Mouse (Mus musculus): ENCODE results near the gene Zeb2. TPM values are rescaled to one million over a fixed set of nuclear protein-coding genes. Genes with fewer than 3 reads are reported as not detected.

The Zeb2 gene
- polyA plus RNA-seq, 1 experiment = 6.5 TPM

DNA sequence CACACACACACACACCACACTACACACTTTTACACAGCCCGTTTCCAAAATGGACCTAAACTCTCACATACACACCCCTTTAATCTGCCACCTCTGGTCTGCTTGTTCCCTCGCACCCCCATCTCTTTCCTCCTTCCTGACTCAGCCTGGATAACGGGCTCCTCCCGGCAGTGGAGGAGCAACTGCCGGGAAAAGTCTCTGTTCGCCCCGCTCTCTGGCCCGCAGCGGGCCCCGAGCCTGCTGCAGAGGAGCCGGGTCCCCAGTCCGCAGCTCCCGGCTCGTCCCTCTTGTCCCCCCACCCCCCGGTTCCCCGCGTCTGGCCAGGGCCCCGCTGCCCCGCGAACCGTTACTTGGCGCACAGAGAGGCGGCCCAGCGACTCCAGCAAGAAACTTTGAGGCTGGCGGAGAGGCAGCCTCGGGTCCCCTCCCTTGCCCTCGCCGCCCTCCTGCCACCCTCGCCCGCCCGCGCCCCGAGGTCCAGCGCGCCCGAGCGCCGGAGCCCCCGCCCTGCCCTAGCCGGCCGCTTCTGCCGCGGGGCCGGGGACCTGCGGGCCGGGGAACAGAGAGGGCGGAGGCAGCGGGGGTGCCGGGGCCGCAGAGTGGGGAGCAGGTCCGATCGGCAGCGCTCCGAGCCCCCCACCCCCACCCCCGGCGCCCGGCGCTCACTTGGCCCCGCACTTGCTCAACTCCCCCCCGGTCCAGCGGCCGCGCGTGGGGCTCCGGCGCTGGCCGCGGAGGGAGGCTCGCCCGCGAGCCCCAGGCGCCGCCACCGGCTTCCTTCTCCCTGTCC, 7.8 kb downstream of the Zeb2 start:
- DNase-seq = peak; percentile 18
- WGBS = 2% methylated on average over 74 of the region's 74 CpGs
- TF ChIP-seq POLR2A (IDR thresholded peaks at IDR 0.05; ENCODE audit: control insufficient read depth, extremely low read depth, insufficient read depth, low read length, poor library complexity) (no peak), CTCF (IDR thresholded peaks at IDR 0.05; ENCODE audit: borderline replicate concordance, control insufficient read depth, extremely low read depth, insufficient read depth, low read length, poor library complexity) (no peak)

DNA sequence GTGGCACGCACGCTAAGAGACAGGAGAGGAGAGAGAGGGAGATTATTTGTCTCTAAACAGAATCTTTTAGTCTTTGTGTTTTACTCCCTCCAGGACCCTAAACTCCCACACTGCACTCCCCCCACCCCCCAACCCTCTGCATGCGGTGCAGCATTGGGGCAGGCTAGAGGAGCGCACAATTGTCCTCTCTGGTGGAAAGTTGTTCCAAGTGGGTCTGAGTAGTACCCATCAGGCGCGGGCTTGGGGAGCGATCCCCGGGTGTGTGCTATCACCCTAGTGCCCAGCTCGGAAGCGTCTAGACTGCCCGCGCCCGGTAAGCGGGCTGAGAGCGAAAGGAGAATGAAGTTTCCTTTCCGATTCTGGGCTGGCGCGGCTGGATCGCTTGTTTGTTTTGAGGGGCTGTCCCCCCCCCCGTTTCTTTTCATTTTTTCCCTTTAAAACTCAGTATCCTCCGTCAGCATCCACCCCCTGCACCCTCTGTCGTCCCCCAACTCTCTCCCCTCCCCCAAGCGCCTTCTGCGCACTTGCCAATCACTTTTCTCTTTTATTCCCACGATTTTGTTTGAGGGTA, 8.6 kb downstream of the Zeb2 start:
- peak; percentile 27 for DNase-seq
- H3K4me3 ChIP-seq (ENCODE audit: control insufficient read depth, insufficient read depth, low read length) = peak overlapping the region; percentile 96
- H3K27ac ChIP-seq (ENCODE audit: control insufficient read depth, insufficient read depth, low read length) = no peak overlapping the region; the same call in 1 of the 2 replicates
- peaks cover 5% of the 10 kb centered on the region; the same call in 1 of the 2 replicates for H3K27me3 ChIP-seq (ENCODE audit: control insufficient read depth, insufficient read depth, low read length)
- TF ChIP-seq POLR2A (IDR thresholded peaks at IDR 0.05; ENCODE audit: control insufficient read depth, extremely low read depth, insufficient read depth, low read length, poor library complexity) (no peak), CTCF (IDR thresholded peaks at IDR 0.05; ENCODE audit: borderline replicate concordance, control insufficient read depth, extremely low read depth, insufficient read depth, low read length, poor library complexity) (no peak)
- H3K4me1 ChIP-seq (replicated peaks; ENCODE audit: control insufficient read depth, insufficient read depth, low read length) = peaks cover 20% of the 10 kb centered on the region
- no peaks in the 10 kb centered on the region for H3K36me3 ChIP-seq (ENCODE audit: control insufficient read depth, insufficient read depth, low read length)
- 2% methylated on average over 25 of the region's 25 CpGs for WGBS

More for the DNA sequence above, 7.8 kb downstream of the Zeb2 start:
- Histone ChIP-seq H3K27me3 (ENCODE audit: control insufficient read depth, insufficient read depth, low read length) (peaks cover 5% of the 10 kb centered on the region; the same call in 1 of the 2 replicates), H3K27ac (ENCODE audit: control insufficient read depth, insufficient read depth, low read length) (no peak overlapping the region), H3K36me3 (ENCODE audit: control insufficient read depth, insufficient read depth, low read length) (no peaks in the 10 kb centered on the region), H3K4me1 (replicated peaks; ENCODE audit: control insufficient read depth, insufficient read depth, low read length) (peaks cover 20% of the 10 kb centered on the region), H3K4me3 (ENCODE audit: control insufficient read depth, insufficient read depth, low read length) (peak overlapping the region; percentile 96)

- H3K36me3 ChIP-seq (ENCODE audit: control insufficient read depth, insufficient read depth, low read length) = no peaks in the 10 kb centered on the region
- DNase-seq = no peak
Measured at GRCm38 (mm10) chr2:45107555-45107954, 9.6 kb downstream of the Zeb2 start.

GRCm38 (mm10) chr2:45105922-45106851, 11.0 kb downstream of the Zeb2 start:
- Histone ChIP-seq H3K36me3 (ENCODE audit: control insufficient read depth, insufficient read depth, low read length) (no peaks in the 10 kb centered on the region), H3K4me1 (replicated peaks; ENCODE audit: control insufficient read depth, insufficient read depth, low read length) (peaks cover 14% of the 10 kb centered on the region), H3K4me3 (ENCODE audit: control insufficient read depth, insufficient read depth, low read length) (no peak overlapping the region), H3K27me3 (ENCODE audit: control insufficient read depth, insufficient read depth, low read length) (no peaks in the 10 kb centered on the region; the same call in 1 of the 2 replicates), H3K27ac (ENCODE audit: control insufficient read depth, insufficient read depth, low read length) (no peak overlapping the region)
- TF ChIP-seq POLR2A (IDR thresholded peaks at IDR 0.05; ENCODE audit: control insufficient read depth, extremely low read depth, insufficient read depth, low read length, poor library complexity) (no peak), CTCF (IDR thresholded peaks at IDR 0.05; ENCODE audit: borderline replicate concordance, control insufficient read depth, extremely low read depth, insufficient read depth, low read length, poor library complexity) (no peak)
- 86% methylated on average over 7 of the region's 7 CpGs for WGBS
- DNase-seq = no peak

More at GRCm38 (mm10) chr2:45107555-45107954, 9.6 kb downstream of the Zeb2 start:
- Histone ChIP-seq H3K27ac (ENCODE audit: control insufficient read depth, insufficient read depth, low read length) (no peak overlapping the region), H3K4me1 (replicated peaks; ENCODE audit: control insufficient read depth, insufficient read depth, low read length) (peaks cover 16% of the 10 kb centered on the region), H3K27me3 (ENCODE audit: control insufficient read depth, insufficient read depth, low read length) (peaks cover 2% of the 10 kb centered on the region; the same call in 1 of the 2 replicates), H3K4me3 (ENCODE audit: control insufficient read depth, insufficient read depth, low read length) (no peak overlapping the region)
- 91% methylated on average over 2 of the region's 2 CpGs for WGBS
- TF ChIP-seq POLR2A (IDR thresholded peaks at IDR 0.05; ENCODE audit: control insufficient read depth, extremely low read depth, insufficient read depth, low read length, poor library complexity) (no peak), CTCF (IDR thresholded peaks at IDR 0.05; ENCODE audit: borderline replicate concordance, control insufficient read depth, extremely low read depth, insufficient read depth, low read length, poor library complexity) (no peak)

GRCm38 (mm10) chr2:45105281-45105721, 11.9 kb downstream of the Zeb2 start:
- DNase-seq = no peak
- peaks cover 10% of the 10 kb centered on the region for H3K4me1 ChIP-seq (replicated peaks; ENCODE audit: control insufficient read depth, insufficient read depth, low read length)
- TF ChIP-seq CTCF (IDR thresholded peaks at IDR 0.05; ENCODE audit: borderline replicate concordance, control insufficient read depth, extremely low read depth, insufficient read depth, low read length, poor library complexity) = no peak
- TF ChIP-seq POLR2A (IDR thresholded peaks at IDR 0.05; ENCODE audit: control insufficient read depth, extremely low read depth, insufficient read depth, low read length, poor library complexity) = no peak
- no peaks in the 10 kb centered on the region for H3K36me3 ChIP-seq (ENCODE audit: control insufficient read depth, insufficient read depth, low read length)
- no peaks in the 10 kb centered on the region; the same call in 1 of the 2 replicates for H3K27me3 ChIP-seq (ENCODE audit: control insufficient read depth, insufficient read depth, low read length)
- no peak overlapping the region for H3K27ac ChIP-seq (ENCODE audit: control insufficient read depth, insufficient read depth, low read length)
- WGBS = 88% methylated on average over 6 of the region's 6 CpGs
- H3K4me3 ChIP-seq (ENCODE audit: control insufficient read depth, insufficient read depth, low read length) = no peak overlapping the region

Measured in thymus, adult 2 months (tissue).